Mouse (Mus musculus): ENCODE data around the gene Braf. TPM values are rescaled to one million over a fixed set of nuclear protein-coding genes. Genes with fewer than 3 reads are reported as not detected.

Gene Braf
- 51.3 TPM for polyA plus RNA-seq (2014; fragmentation: Illumina TruSeq; extraction: RNeasy Lipid Tissue Mini Kit (QIAGEN cat#74804))

GRCm38 (mm10) chr6:39724866-39725711, at the start of gene Braf:
Gene Braf (minus strand): TSS chr6:39725463.

GRCm38 (mm10) chr6:39592401-39593214, 132.7 kb downstream of the Braf start, which contains the start of gene Ndufb2:
Gene Ndufb2 (plus strand): TSS chr6:39592574.

GRCm38 (mm10) chr6:39585517-39585916, 139.7 kb downstream of the Braf start, which contains the start of gene Gm42420:
Gene Gm42420 (plus strand): TSS chr6:39585753.

GRCm38 (mm10) chr6:39573791-39574554, 151.3 kb downstream of the Braf start, which contains the start of gene Adck2:
Gene Adck2 (plus strand): TSS chr6:39573873.

GRCm38 (mm10) chr6:39557723-39558261, 167.5 kb downstream of the Braf start, which contains the start of gene Dennd2a:
Gene Dennd2a (minus strand): TSS chr6:39557867.

Other genes starting within 250 kb of the Braf start
- gene Dennd2a, start 167.6 kb downstream of the Braf start, polyA plus RNA-seq (2014; fragmentation: Illumina TruSeq; extraction: RNeasy Lipid Tissue Mini Kit (QIAGEN cat#74804)) = 3.8 TPM
- 5.6 TPM for gene Adck2, start 151.6 kb downstream of the Braf start, polyA plus RNA-seq (2014; fragmentation: Illumina TruSeq; extraction: RNeasy Lipid Tissue Mini Kit (QIAGEN cat#74804))
- not detected for gene Gm42420, start 139.7 kb downstream of the Braf start, polyA plus RNA-seq (2014; fragmentation: Illumina TruSeq; extraction: RNeasy Lipid Tissue Mini Kit (QIAGEN cat#74804))
- gene Ndufb2, start 132.9 kb downstream of the Braf start, polyA plus RNA-seq (2014; fragmentation: Illumina TruSeq; extraction: RNeasy Lipid Tissue Mini Kit (QIAGEN cat#74804)) = 54.0 TPM
- 211 TPM for gene Mrps33, start 85.5 kb upstream of the Braf start, polyA plus RNA-seq (2014; fragmentation: Illumina TruSeq; extraction: RNeasy Lipid Tissue Mini Kit (QIAGEN cat#74804))
- 6.6 TPM for gene Tmem178b, start 147.8 kb upstream of the Braf start, polyA plus RNA-seq (2014; fragmentation: Illumina TruSeq; extraction: RNeasy Lipid Tissue Mini Kit (QIAGEN cat#74804))